Mouse (Mus musculus): ENCODE measurements around the gene Six2.

The Six2 gene

GRCm38 (mm10) chr17:85688236-85688910, at the start of gene Six2:
Six2 (minus strand) TSS chr17:85688274.
- DNase-seq (ENCODE audit: low spot score in 2 of 2), result no peak

DNA sequence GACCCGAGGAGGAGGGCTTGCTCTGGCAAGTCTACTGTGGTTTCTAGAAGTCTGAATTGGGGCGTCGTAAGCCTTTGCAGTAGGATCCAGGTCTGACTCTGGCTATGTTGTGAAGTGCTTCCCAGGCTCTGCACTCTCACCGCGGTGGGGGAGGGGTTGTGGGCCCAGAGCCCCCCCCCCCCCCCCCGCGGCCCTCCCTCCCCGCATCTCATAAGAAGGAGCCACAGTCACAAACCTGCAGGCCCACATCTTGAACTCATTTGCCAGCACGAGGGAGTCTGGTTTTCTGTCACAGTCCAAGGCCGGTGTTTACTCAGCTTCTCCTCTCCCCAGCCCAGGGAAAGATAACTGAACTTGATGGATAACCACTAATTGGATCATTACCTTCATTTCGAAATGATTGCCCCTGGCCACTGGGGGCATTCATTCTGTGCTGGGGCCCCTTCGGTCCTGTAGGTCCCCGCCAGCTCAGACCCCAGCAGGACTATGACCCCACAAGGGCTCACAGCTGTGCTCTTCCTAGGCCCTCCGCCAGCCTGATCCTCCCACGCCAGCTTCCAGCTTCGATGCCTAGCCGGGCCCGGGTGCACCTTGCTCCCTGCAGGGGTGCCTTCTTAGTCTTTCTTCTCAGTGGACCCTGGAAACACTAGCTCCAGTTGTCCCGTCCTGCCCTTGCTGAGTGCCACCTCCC, 49.2 kb upstream of the Six2 start:
- DNase-seq (ENCODE audit: low spot score in 2 of 2), result no peak

- no peak for DNase-seq (ENCODE audit: low spot score in 2 of 2)
Measured at GRCm38 (mm10) chr17:85731329-85731728, 43.3 kb upstream of the Six2 start.

DNA sequence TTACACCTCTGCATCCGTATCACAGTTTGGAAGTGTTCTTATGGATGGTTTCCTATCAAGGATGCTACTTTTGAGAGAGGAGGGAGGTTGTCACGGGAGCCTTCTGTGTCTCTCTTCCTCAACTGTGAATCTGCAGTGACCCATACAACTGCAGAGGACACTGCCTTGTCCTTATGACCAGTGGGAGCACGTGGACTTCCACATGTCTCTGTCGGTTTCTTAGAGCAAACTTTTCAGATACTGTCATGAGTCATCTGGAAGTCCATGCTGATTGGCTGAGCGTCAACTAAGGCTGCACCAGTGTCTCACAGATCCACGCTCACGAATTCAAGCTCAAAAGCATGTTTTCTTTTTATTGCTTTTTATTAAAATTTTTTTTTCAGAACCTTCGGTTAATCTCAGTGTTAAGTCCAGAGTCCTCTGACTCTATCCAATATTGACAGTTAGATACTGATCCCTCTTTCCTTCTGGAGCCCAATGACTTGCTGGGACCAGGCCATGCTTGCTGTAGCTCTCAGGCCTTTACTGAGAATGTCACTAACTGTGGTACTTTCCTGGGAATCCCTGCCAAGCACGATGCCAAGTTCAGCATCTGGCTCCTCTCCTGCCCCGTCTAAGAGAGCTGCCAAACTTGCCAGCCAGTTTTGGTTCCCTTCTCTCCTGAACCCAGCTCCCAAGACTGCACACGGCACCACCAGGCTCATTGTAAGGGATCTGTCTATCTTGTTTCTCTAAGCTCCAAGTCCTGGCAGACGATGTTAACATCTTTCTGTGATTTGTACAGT, 42.3 kb upstream of the Six2 start:
- DNase-seq (ENCODE audit: low spot score in 2 of 2), result no peak

DNA sequence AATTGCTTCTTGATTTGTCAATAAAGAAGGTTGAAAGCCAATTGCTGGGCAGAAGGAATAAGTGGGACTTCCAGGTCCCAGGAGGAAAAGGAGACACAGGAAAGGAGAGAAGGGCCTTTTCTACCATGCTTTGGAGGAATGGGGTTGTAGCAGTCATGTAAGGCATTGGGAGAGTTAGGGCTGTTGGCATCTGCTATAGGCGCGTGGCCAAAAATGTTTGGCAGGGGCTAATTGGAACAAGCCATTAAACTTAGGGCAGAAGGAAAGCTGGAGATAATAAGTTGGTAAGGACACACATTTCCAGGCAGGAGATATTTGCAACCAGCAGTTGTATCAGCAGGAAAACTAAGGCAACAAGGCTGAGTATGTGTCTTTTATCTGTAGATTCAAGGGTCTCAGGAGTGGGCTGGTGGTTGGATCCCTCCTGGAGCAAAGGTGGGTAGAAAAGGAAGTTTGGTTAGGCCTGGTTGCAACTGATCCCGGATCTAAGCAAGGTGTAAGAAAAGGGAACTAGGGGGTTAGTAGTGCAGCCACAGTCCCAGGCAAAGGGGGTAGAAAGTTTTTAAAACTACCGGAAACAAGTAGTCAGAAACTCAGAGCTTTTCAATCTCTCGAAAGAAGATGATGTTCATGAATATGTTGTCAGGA, 40.1 kb upstream of the Six2 start:
- DNase-seq (ENCODE audit: low spot score in 2 of 2), result no peak

GRCm38 (mm10) chr17:85725988-85726387, 37.9 kb upstream of the Six2 start:
- no peak for DNase-seq (ENCODE audit: low spot score in 2 of 2)

GRCm38 (mm10) chr17:85723166-85723565, 35.1 kb upstream of the Six2 start:
- DNase-seq (ENCODE audit: low spot score in 2 of 2), result no peak

GRCm38 (mm10) chr17:85717266-85717665, 29.2 kb upstream of the Six2 start:
- DNase-seq (ENCODE audit: low spot score in 2 of 2), result no peak

- DNase-seq (ENCODE audit: low spot score in 2 of 2), result no peak
Measured at GRCm38 (mm10) chr17:85715784-85716183, 27.7 kb upstream of the Six2 start.

GRCm38 (mm10) chr17:85714370-85714769, 26.3 kb upstream of the Six2 start:
- no peak for DNase-seq (ENCODE audit: low spot score in 2 of 2)

GRCm38 (mm10) chr17:85712874-85713273, 24.8 kb upstream of the Six2 start:
- no peak for DNase-seq (ENCODE audit: low spot score in 2 of 2)

GRCm38 (mm10) chr17:85704369-85705260, 16.5 kb upstream of the Six2 start:
- DNase-seq (ENCODE audit: low spot score in 2 of 2), result no peak

DNA sequence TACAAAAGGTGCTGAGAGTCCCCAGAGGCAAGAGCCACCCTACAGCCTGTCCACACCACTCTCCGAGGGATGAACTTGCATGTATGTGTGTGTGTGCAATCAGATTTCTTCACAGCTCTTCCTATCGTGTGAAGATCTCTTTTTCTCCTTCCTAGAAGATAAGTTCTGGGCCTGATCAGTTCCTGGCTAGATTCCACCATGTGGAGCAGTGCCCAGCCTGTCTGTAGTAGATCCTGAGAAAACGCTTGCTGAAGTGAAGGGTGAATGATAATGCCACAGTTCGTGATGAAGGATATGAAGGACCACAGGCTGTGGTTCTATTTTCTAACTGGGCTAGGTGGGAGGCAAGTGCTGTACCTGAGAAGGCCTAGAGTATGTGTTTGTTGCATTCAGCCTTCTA, 12.0 kb upstream of the Six2 start:
- DNase-seq (ENCODE audit: low spot score in 2 of 2), result no peak

GRCm38 (mm10) chr17:85698643-85699042, 10.6 kb upstream of the Six2 start:
- DNase-seq (ENCODE audit: low spot score in 2 of 2), result no peak

- no peak for DNase-seq (ENCODE audit: low spot score in 2 of 2)
Measured at GRCm38 (mm10) chr17:85697976-85698375, 9.9 kb upstream of the Six2 start.

DNA sequence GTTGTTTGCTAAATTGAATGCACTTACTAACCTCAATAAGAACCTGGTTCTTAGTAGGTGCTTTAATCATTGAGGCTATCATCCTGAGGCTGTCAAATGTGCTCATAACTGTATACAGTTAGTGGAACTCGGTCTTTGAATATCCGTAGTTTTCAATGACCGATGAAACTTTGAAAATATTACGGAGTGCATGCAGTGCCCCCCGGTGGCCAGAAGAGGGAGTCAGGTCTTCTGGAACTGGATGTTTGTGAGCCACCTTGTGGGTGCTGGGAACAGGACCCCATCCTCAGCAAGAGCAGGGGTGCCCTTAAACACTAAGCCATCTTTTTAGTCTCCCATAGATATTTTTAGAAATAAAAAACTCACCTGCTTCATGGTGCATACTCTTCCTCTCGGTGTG, 6.4 kb upstream of the Six2 start:
- no peak for DNase-seq (ENCODE audit: low spot score in 2 of 2)

- DNase-seq (ENCODE audit: low spot score in 2 of 2), result no peak
Measured at GRCm38 (mm10) chr17:85693101-85693500, 5.0 kb upstream of the Six2 start.

DNA sequence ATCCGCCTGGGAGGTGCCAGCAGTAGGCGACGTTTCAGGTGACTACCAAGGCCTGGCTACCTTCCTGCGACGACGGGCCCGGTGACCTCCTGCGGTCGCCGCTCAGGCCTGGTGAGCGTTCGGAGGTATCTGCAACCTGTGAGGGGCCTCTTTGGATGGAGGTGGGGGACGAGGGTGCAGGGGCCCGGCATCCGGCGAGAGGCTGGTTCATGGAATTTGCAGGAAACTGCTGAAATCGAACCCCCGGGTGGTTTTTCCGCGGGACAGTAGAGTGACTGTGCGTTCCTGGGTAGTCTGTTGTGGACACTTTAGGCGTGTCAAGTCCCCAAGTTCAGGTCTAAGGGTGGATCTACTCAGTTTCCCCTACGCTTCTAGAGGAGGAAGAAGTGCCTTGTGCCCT, 4.5 kb upstream of the Six2 start:
- DNase-seq (ENCODE audit: low spot score in 2 of 2), result no peak

DNA sequence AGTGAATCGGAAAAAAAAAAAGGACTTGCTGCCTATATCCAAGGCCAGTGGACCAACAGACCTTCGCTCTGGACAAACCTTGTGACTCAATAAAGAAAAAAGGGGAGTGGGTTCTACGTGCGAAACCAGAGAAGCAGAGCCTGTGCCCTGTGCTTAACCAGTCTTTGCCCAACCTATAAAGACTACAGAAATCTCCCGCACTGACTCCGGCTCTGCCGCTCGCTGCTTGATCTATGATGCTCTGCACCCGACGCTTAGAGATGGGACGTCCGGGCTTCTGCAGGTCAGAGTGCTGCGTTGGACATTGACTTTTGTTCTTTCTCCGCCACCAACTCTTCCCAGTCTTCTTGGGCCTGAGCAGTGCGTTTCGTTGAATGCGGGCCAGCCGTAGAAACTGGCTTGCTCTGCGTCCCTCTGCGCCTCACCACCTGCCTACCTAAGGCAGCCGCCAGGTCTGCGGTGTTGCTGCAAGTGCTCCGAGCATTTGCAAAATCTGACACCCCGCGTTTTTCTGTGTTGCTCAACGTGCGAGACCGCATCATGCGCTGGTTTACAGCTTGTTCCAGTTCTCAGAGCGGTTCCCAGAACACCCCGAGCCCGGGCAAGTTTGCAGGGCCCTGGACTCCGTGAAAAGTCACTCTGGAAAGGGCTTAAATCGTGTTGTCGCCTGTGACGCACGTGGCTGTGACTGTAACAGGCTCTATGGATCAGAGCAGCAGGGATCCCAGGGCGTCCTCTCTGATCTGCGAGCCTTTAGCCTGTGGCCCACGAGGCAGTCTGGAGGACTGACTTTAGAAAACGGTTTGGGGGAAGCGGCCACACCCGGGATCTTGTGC, 3.8 kb upstream of the Six2 start:
- no peak for DNase-seq (ENCODE audit: low spot score in 2 of 2)

DNA sequence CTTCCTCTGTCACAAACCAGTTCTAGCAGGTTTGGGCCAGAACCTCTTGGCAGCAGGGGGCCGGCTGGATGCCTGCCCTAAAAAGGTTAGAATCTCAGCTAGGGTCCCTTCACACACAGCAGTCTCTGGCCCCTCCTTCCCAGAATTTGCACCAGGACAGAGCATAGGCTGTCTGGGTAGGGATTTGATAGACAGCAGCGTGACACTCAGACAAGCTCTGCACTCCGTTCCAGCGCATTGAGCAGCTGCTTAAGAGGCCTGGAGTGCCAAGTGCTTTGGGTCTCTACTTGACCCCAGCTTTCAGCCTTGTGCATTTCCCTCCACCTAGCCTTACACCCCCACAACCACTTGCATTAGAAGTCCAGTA, 2.9 kb upstream of the Six2 start:
- DNase-seq (ENCODE audit: low spot score in 2 of 2), result no peak
